Mouse (Mus musculus) urinary bladder, adult 18-20 months (tissue): Measurements from ENCODE around the gene Ank2.
A peak's percentile ranks its signal among the peaks of the same experiment; 100 is the strongest.
"Not testable (repeated sequence)": the region's sequence is repeated elsewhere in the genome, so short reads cannot be mapped to it uniquely, and the experiment has no call there.

Experiments
- DNase-seq, 2 experiments: peaks; one replicate each; pipeline ENCODE4 v3.0.0; 2022; ENCODE audit warnings: low spot score in 2 of 2, mixed read lengths in 2 of 2

Gene Ank2

GRCm38 (mm10) chr3:127361384-127361783, 137.8 kb downstream of the Ank2 start:
- DNase-seq = no peak

GRCm38 (mm10) chr3:127355252-127355651, 143.9 kb downstream of the Ank2 start:
- DNase-seq = peak in 1 of 2 experiments; percentile 1

GRCm38 (mm10) chr3:127350602-127351362, 148.4 kb downstream of the Ank2 start:
- DNase-seq = no peak

GRCm38 (mm10) chr3:127348926-127349325, 150.2 kb downstream of the Ank2 start:
- DNase-seq = no peak

- no peak for DNase-seq
These were observed 153.2 kb downstream of the Ank2 start for GRCm38 (mm10) chr3:127345860-127346459.

- DNase-seq = no peak
These were observed 157.8 kb downstream of the Ank2 start for GRCm38 (mm10) chr3:127341300-127341699.

GRCm38 (mm10) chr3:127334876-127335275, 164.3 kb downstream of the Ank2 start:
- no peak for DNase-seq

- DNase-seq = no peak
These were observed 167.6 kb downstream of the Ank2 start for GRCm38 (mm10) chr3:127331562-127331961.

GRCm38 (mm10) chr3:127326355-127326754, 172.8 kb downstream of the Ank2 start:
- no peak for DNase-seq

- no peak for DNase-seq
These were observed 176.3 kb downstream of the Ank2 start for GRCm38 (mm10) chr3:127322870-127323269.

GRCm38 (mm10) chr3:127321645-127322044, 177.5 kb downstream of the Ank2 start:
- no peak for DNase-seq

- not testable (repeated sequence) for DNase-seq
These were observed 178.1 kb downstream of the Ank2 start for GRCm38 (mm10) chr3:127321031-127321430.

- DNase-seq = no peak
These were observed 178.8 kb downstream of the Ank2 start for GRCm38 (mm10) chr3:127320311-127320710.

GRCm38 (mm10) chr3:127317641-127318040, 181.5 kb downstream of the Ank2 start:
- DNase-seq = no peak

- no peak for DNase-seq
These were observed 182.4 kb downstream of the Ank2 start for GRCm38 (mm10) chr3:127316717-127317116.

- DNase-seq = no peak
These were observed 187.6 kb downstream of the Ank2 start for GRCm38 (mm10) chr3:127311521-127311920.

GRCm38 (mm10) chr3:127310079-127310478, 189.1 kb downstream of the Ank2 start:
- DNase-seq = no peak

- no peak for DNase-seq
These were observed 195.1 kb downstream of the Ank2 start for GRCm38 (mm10) chr3:127303957-127304553.

- no peak for DNase-seq
These were observed 196.1 kb downstream of the Ank2 start for GRCm38 (mm10) chr3:127303041-127303440.

- DNase-seq = no peak
These were observed 198.4 kb downstream of the Ank2 start for GRCm38 (mm10) chr3:127300790-127301189.

GRCm38 (mm10) chr3:127295921-127296320, 203.2 kb downstream of the Ank2 start:
- no peak for DNase-seq

GRCm38 (mm10) chr3:127294610-127295349, 204.4 kb downstream of the Ank2 start:
- DNase-seq = no peak
